Mouse (Mus musculus): ENCODE measurements at regions not wholly inside any gene's neighbourhood (a gene's known extent, or its start where the extent isn't known, plus 50 kb on each side); places are given as distances from the start of the nearest gene placed in this dataset.
"Not testable (repeated sequence)": the region's sequence is repeated elsewhere in the genome, so short reads cannot be mapped to it uniquely, and the experiment has no call there.

DNA sequence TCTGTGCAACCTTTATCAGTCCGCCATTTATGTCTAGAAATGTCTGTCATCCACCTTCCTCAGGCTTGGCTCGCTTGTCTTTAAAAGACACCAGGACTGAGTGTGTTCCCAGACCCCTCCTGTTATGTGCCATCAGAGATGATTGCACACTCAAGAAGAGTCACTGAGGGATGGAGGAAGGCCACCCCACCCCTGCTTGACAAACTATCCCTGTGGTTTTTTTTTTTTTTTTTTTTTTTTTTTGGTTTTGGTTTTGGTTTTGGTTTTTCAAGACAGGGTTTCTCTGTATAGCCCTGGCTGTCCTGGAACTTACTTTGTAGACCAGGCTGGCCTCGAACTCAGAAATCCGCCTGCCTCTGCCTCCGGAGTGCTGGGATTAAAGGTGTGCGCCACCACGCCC, 97.0 kb upstream of the Ubl3 start:
- H3K4me3 ChIP-seq (ENCODE audit: inconsistent target); H3K27ac ChIP-seq; H3K36me3 ChIP-seq (ENCODE audit: inconsistent target); H3K79me2 ChIP-seq (ENCODE audit: inconsistent target): not testable (repeated sequence)
- 92% methylated on average over 6 of the region's 7 CpGs for WGBS (ENCODE audit: missing documents)

GRCm38 (mm10) chr5:148649123-148649522, 96.5 kb upstream of the Ubl3 start:
- no peaks in the 10 kb centered on the region for H3K79me2 ChIP-seq (ENCODE audit: inconsistent target)
- H3K4me3 ChIP-seq (ENCODE audit: inconsistent target): no peak overlapping the region
- WGBS (ENCODE audit: missing documents): 80% methylated on average over 9 of the region's 9 CpGs
- H3K27ac ChIP-seq: no peak overlapping the region
- no peaks in the 10 kb centered on the region for H3K36me3 ChIP-seq (ENCODE audit: inconsistent target)

DNA sequence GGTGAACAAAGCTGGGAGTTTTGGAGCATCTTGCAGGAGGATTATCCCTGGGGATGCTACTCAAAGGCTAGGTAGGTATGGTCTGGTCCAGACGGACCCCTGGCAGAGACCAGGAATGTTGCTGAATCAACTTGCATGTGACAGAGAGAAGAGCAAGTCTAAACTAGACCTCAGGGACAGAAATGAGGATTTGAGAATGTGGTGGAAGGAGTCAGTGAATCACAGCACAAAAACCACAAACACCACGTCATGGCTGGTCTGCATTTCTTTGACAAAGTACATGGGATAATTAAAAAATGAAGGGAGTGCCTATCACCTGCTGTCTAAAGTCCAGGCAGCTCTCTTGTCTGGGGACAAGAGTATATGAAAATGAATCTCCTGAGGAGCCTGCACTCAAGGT, 95.1 kb upstream of the Ubl3 start:
- H3K27ac ChIP-seq: peak overlapping the region; percentile 25; the same call in 1 of the 2 replicates
- whole genome bisulfite sequencing (ENCODE audit: missing documents): 34% methylated on average over 2 of the region's 2 CpGs
- no peaks in the 10 kb centered on the region for H3K79me2 ChIP-seq (ENCODE audit: inconsistent target)
- H3K4me3 ChIP-seq (ENCODE audit: inconsistent target): no peak overlapping the region
- H3K36me3 ChIP-seq (ENCODE audit: inconsistent target): no peaks in the 10 kb centered on the region

DNA sequence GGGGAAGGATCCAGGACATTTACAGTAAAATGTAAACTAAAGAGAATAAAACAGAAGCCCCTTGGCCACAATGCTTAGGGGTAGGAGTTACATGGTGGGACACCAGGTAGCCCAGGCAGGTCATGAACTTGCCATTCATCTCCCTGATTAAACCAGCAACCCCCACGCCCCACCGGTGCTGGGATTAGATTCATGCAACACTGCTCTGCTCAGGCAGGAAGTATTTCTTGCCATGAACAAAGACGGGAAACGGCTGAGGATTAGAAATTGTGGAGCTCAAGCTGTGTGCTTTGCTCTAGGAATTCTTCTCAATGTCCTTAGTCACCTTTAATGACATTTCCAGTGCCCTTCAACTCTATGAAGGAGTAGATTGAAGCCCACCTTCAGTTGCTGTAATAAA, 93.2 kb upstream of the Ubl3 start:
- no peak overlapping the region for H3K4me3 ChIP-seq (ENCODE audit: inconsistent target)
- H3K79me2 ChIP-seq (ENCODE audit: inconsistent target): no peaks in the 10 kb centered on the region
- WGBS (ENCODE audit: missing documents): 85% methylated on average over 4 of the region's 4 CpGs
- no peaks in the 10 kb centered on the region for H3K36me3 ChIP-seq (ENCODE audit: inconsistent target)
- no peak overlapping the region for H3K27ac ChIP-seq

- WGBS (ENCODE audit: missing documents): 64% methylated on average over 10 of the region's 10 CpGs
- H3K36me3 ChIP-seq (ENCODE audit: inconsistent target): no peaks in the 10 kb centered on the region
These were observed 92.6 kb upstream of the Ubl3 start for GRCm38 (mm10) chr5:148645191-148645681.

GRCm38 (mm10) chr5:148644345-148644744, 91.8 kb upstream of the Ubl3 start:
- H3K79me2 ChIP-seq (ENCODE audit: inconsistent target): no peaks in the 10 kb centered on the region
- 89% methylated on average over 7 of the region's 7 CpGs for WGBS (ENCODE audit: missing documents)
- no peak overlapping the region for H3K27ac ChIP-seq
- H3K4me3 ChIP-seq (ENCODE audit: inconsistent target): no peak overlapping the region
- no peaks in the 10 kb centered on the region for H3K36me3 ChIP-seq (ENCODE audit: inconsistent target)

More at GRCm38 (mm10) chr5:148645191-148645681, 92.6 kb upstream of the Ubl3 start:
- H3K27ac ChIP-seq: no peak overlapping the region
- no peak overlapping the region for H3K4me3 ChIP-seq (ENCODE audit: inconsistent target)
- H3K79me2 ChIP-seq (ENCODE audit: inconsistent target): no peaks in the 10 kb centered on the region

DNA sequence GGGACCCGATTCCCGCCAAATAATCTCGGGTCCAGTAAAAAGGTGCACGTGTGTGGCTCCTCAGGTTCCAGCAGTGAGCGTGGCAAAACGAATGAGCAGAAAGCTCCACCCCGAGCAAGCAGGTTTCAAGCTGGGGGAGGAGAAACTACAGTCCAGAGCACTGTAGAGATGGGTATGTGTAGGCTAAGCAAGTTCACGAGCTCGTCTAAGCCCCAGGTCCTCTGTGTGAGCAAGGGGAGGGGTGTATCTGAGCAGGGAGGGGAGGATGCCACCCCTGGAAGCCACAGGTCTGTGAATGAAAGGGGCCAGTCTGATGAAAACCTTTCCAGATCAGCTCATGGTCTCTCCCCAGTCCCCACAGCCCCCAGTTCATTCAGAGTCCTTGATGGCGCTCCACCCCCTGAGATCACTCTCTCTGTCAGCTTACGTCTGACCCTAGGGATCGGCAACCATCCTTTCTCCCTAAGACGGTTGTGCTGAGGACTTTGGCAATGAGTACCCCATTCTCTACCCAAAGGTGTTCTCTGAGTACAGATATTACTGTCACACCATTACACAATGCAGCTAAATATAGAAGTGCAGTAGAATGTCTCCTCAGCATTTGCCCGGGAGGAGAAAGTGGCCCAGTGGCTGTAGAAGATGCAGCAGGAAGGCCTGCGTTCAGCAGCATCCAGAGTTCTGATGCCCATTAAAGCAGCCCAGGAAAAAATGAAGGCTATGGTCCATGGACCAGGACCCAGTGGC, 89.2 kb upstream of the Ubl3 start:
- no peak overlapping the region for H3K4me3 ChIP-seq (ENCODE audit: inconsistent target)
- 88% methylated on average over 15 of the region's 15 CpGs for WGBS (ENCODE audit: missing documents)
- H3K36me3 ChIP-seq (ENCODE audit: inconsistent target): no peaks in the 10 kb centered on the region
- H3K27ac ChIP-seq: no peak overlapping the region
- no peaks in the 10 kb centered on the region for H3K79me2 ChIP-seq (ENCODE audit: inconsistent target)

- Histone ChIP-seq H3K79me2 (ENCODE audit: inconsistent target) (no peaks in the 10 kb centered on the region), H3K27ac (no peak overlapping the region), H3K36me3 (ENCODE audit: inconsistent target) (no peaks in the 10 kb centered on the region), H3K4me3 (ENCODE audit: inconsistent target) (no peak overlapping the region)
- WGBS (ENCODE audit: missing documents): 88% methylated on average over 6 of the region's 14 CpGs
These were observed 87.9 kb upstream of the Ubl3 start for GRCm38 (mm10) chr5:148640523-148640922.

GRCm38 (mm10) chr5:148634919-148635356, 82.3 kb upstream of the Ubl3 start:
- H3K4me3 ChIP-seq (ENCODE audit: inconsistent target): no peak overlapping the region
- 73% methylated on average over 11 of the region's 11 CpGs for WGBS (ENCODE audit: missing documents)
- no peak overlapping the region for H3K27ac ChIP-seq
- H3K36me3 ChIP-seq (ENCODE audit: inconsistent target): no peaks in the 10 kb centered on the region
- H3K79me2 ChIP-seq (ENCODE audit: inconsistent target): no peaks in the 10 kb centered on the region

GRCm38 (mm10) chr5:148633999-148634398, 81.4 kb upstream of the Ubl3 start:
- H3K27ac ChIP-seq: 0 out of 2 replicates have a peak overlapping the region, but pooled peaks have one; percentile 1
- H3K4me3 ChIP-seq (ENCODE audit: inconsistent target): no peak overlapping the region
- 3% methylated on average over 5 of the region's 5 CpGs for WGBS (ENCODE audit: missing documents)
- no peaks in the 10 kb centered on the region for H3K36me3 ChIP-seq (ENCODE audit: inconsistent target)
- H3K79me2 ChIP-seq (ENCODE audit: inconsistent target): no peaks in the 10 kb centered on the region

GRCm38 (mm10) chr5:148633331-148633730, 80.7 kb upstream of the Ubl3 start:
- no peaks in the 10 kb centered on the region for H3K79me2 ChIP-seq (ENCODE audit: inconsistent target)
- H3K4me3 ChIP-seq (ENCODE audit: inconsistent target): no peak overlapping the region
- WGBS (ENCODE audit: missing documents): 87% methylated on average over 6 of the region's 6 CpGs
- H3K27ac ChIP-seq: no peak overlapping the region
- H3K36me3 ChIP-seq (ENCODE audit: inconsistent target): no peaks in the 10 kb centered on the region

- no peak overlapping the region for H3K4me3 ChIP-seq (ENCODE audit: inconsistent target)
- no peaks in the 10 kb centered on the region for H3K79me2 ChIP-seq (ENCODE audit: inconsistent target)
- H3K36me3 ChIP-seq (ENCODE audit: inconsistent target): no peaks in the 10 kb centered on the region
- WGBS (ENCODE audit: missing documents): 84% methylated on average over 11 of the region's 11 CpGs
- no peak overlapping the region for H3K27ac ChIP-seq
These were observed 80.1 kb upstream of the Ubl3 start for GRCm38 (mm10) chr5:148632516-148633170.

GRCm38 (mm10) chr5:148631566-148631965, 79.0 kb upstream of the Ubl3 start:
- no peak overlapping the region for H3K27ac ChIP-seq
- 84% methylated on average over 5 of the region's 5 CpGs for WGBS (ENCODE audit: missing documents)

DNA sequence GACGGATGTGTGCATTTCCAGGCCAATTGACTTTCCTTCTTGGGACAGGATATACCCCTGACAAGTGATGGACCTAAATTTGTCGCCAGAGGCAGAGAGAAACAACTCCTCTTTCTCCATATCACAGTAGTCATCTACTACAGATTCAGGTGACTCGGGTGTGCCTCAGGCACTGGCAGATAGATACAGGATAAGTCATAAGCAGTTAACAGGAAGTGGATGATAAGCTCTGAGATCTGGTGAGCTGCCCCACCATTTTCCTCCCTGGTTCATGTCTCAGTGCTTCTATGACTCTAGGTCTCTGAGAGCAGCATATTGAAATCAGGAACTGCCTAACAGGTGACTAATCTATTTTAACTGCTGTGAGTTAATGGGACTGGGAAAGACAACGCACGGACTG, 73.4 kb upstream of the Ubl3 start:
- Histone ChIP-seq H3K4me3 (ENCODE audit: inconsistent target) (no peak overlapping the region), H3K36me3 (ENCODE audit: inconsistent target) (no peaks in the 10 kb centered on the region), H3K27ac (no peak overlapping the region), H3K79me2 (ENCODE audit: inconsistent target) (no peaks in the 10 kb centered on the region)
- WGBS (ENCODE audit: missing documents): 76% methylated on average over 5 of the region's 5 CpGs

More at GRCm38 (mm10) chr5:148631566-148631965, 79.0 kb upstream of the Ubl3 start:
- no peak overlapping the region for H3K4me3 ChIP-seq (ENCODE audit: inconsistent target)
- no peaks in the 10 kb centered on the region for H3K79me2 ChIP-seq (ENCODE audit: inconsistent target)
- no peaks in the 10 kb centered on the region for H3K36me3 ChIP-seq (ENCODE audit: inconsistent target)

DNA sequence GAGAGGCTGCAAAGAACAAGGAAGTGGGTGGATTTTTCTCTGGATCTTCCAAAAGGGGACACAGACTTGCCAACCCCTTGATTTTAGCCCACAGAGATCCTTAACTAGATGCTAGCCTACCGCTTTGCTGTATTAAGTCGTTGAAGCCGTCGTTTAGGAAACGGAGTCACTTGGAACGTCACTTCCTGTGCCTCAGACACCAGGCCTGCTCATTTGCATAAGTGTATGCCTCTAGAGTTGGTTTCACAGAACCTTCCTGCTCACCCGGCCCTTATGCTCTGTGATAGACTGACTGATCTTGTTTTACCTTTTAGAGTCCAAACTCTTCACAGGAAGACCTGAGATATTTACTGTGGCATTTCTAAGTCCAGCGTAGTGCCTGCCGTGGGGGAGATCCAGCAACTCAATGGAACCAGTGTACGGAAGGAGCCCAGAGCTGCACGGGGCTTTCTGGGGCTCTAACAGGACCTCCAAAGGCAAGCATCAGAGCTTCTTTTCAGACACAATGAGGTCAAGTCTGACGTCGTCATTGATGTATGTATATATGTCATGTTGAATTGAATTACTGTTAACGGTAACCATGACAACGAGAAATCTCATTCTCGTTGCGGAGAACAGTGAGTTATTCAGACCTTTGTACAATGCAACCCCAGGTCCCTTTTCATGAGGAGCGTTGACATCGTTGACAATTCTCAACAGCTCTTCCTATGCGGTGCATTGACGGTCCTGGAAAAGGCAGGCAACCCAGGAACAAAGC, 72.2 kb upstream of the Ubl3 start:
- Histone ChIP-seq H3K36me3 (ENCODE audit: inconsistent target) (no peaks in the 10 kb centered on the region), H3K4me3 (ENCODE audit: inconsistent target) (no peak overlapping the region), H3K27ac (no peak overlapping the region), H3K79me2 (ENCODE audit: inconsistent target) (no peaks in the 10 kb centered on the region)
- 83% methylated on average over 21 of the region's 21 CpGs for WGBS (ENCODE audit: missing documents)
